Mouse (Mus musculus) CH12.LX (cell line): ENCODE results near the gene Kif6. TPM values are rescaled to one million over a fixed set of nuclear protein-coding genes. Genes with fewer than 3 reads are reported as not detected.

Experiments used
- DNase-seq: peaks from one replicate; pipeline ENCODE4 v3.0.0-alpha.2; 2013; ENCODE audit errors: extremely low read depth
- H3K27ac ChIP-seq: 2 replicates; pipeline ENCODE4 v1.5.1; 2012; ENCODE audit warnings: low read depth, mild to moderate bottlenecking, control low read depth, moderate library complexity; ENCODE audit not compliant: insufficient read depth
- H3K27me3 ChIP-seq: replicated peaks from 2 replicates; pipeline ENCODE3; 2012; ENCODE audit warnings: inconsistent platforms
- H3K36me3 ChIP-seq, 2 experiments: replicated peaks in 1 of 2; 2 replicates each; pipeline versions ENCODE3 to v1.6.1; 2012; ENCODE audit warnings: inconsistent platforms in 1 of 2, low read length in 1 of 2, mild to moderate bottlenecking in 1 of 2, mixed read lengths in 1 of 2, moderate library complexity in 1 of 2; ENCODE audit not compliant: control insufficient read depth in 1 of 2, insufficient read depth in 1 of 2
- H3K4me1 ChIP-seq, 2 experiments: 2 replicates each; pipeline ENCODE4 v1.6.1; 2012; ENCODE audit warnings: inconsistent platforms in 1 of 2, moderate library complexity in 1 of 2; ENCODE audit not compliant: insufficient read depth in 2 of 2, control insufficient read depth in 1 of 2
- H3K4me2 ChIP-seq: 2 replicates; pipeline ENCODE4 v1.6.1; 2012; ENCODE audit warnings: low read depth, mild to moderate bottlenecking, control low read depth; ENCODE audit not compliant: poor library complexity, insufficient read depth, severe bottlenecking
- H3K4me3 ChIP-seq, 3 experiments: fragments of 150-350 bp in 1 of 3; sonication (generic) in 1 of 3; replicated peaks in 1 of 3; 2 replicates each; pipeline versions ENCODE3 to v1.5.1; 2011 to 2012; ENCODE audit warnings: low read depth in 2 of 3, low read length in 2 of 3, mild to moderate bottlenecking in 2 of 3, moderate library complexity in 2 of 3, control low read depth in 1 of 3, improper control_type of control experiment in 1 of 3, inconsistent platforms in 1 of 3, mixed read lengths in 1 of 3; ENCODE audit not compliant: poor library complexity in 1 of 3
- H3K79me2 ChIP-seq: replicated peaks from 2 replicates; pipeline ENCODE4 v1.6.1; 2012; ENCODE audit warnings: mild to moderate bottlenecking, moderate library complexity; ENCODE audit not compliant: control insufficient read depth, poor library complexity, insufficient read depth, severe bottlenecking; ENCODE audit errors: extremely low read depth
- H3K9ac ChIP-seq: 2 replicates; pipeline ENCODE4 v1.6.1; 2012; ENCODE audit warnings: low read depth, mild to moderate bottlenecking, control low read depth, moderate library complexity; ENCODE audit not compliant: insufficient read depth
- H3K9me3 ChIP-seq: replicated peaks from 2 replicates; pipeline ENCODE3; 2012; ENCODE audit warnings: low read length, inconsistent platforms, mixed read lengths
- BHLHE40 ChIP-seq: IDR thresholded peaks from 2 replicates; pipeline ENCODE4 v1.6.1; 2011; ENCODE audit warnings: mild to moderate bottlenecking, low read depth, low read length, improper control_type of control experiment
- CHD2 ChIP-seq: IDR thresholded peaks from 2 replicates; pipeline ENCODE4 v1.6.1; 2011; ENCODE audit warnings: low read length, improper control_type of control experiment
- ELF1 ChIP-seq: IDR thresholded peaks from 2 replicates; pipeline ENCODE4 v1.6.1; 2014; ENCODE audit warnings: low read depth, mild to moderate bottlenecking, inconsistent platforms, low read length, improper control_type of control experiment
- EP300 ChIP-seq: IDR thresholded peaks from 2 replicates; pipeline ENCODE4 v1.6.1; 2011; ENCODE audit warnings: low read length, improper control_type of control experiment
- GABPA ChIP-seq: IDR thresholded peaks from 2 replicates; pipeline ENCODE4 v1.6.1; 2012; ENCODE audit warnings: low read depth, low read length, improper control_type of control experiment, inconsistent platforms; ENCODE audit not compliant: insufficient replicate concordance
- HCFC1 ChIP-seq: IDR thresholded peaks from 2 replicates; pipeline ENCODE4 v1.6.1; 2012; ENCODE audit warnings: low read depth, mild to moderate bottlenecking, inconsistent platforms, low read length, improper control_type of control experiment
- JUN ChIP-seq: IDR thresholded peaks from 2 replicates; pipeline ENCODE4 v1.6.1; 2011; ENCODE audit warnings: low read depth, mild to moderate bottlenecking, low read length, improper control_type of control experiment, moderate library complexity; ENCODE audit not compliant: insufficient read depth
- JUND ChIP-seq: conservative IDR thresholded peaks from 2 replicates; pipeline ENCODE4 v1.6.1; 2011; ENCODE audit warnings: low read depth, low read length, improper control_type of control experiment
- MAFK ChIP-seq: IDR thresholded peaks from 2 replicates; pipeline ENCODE4 v1.6.1; 2011; ENCODE audit warnings: low read length, improper control_type of control experiment; ENCODE audit not compliant: insufficient replicate concordance
- MEF2A ChIP-seq: IDR thresholded peaks from 2 replicates; pipeline ENCODE4 v1.6.1; 2014; ENCODE audit warnings: low read depth, mild to moderate bottlenecking, inconsistent platforms, low read length, improper control_type of control experiment, borderline replicate concordance
- MXI1 ChIP-seq: IDR thresholded peaks from 2 replicates; pipeline ENCODE4 v1.6.1; 2011; ENCODE audit warnings: mild to moderate bottlenecking, low read depth, low read length, improper control_type of control experiment
- NELFE ChIP-seq: IDR thresholded peaks from 2 replicates; pipeline ENCODE4 v1.6.1; 2011; ENCODE audit warnings: low read depth, low read length, improper control_type of control experiment
- NRF1 ChIP-seq: IDR thresholded peaks from 2 replicates; pipeline ENCODE4 v1.6.1; 2014; ENCODE audit warnings: low read depth, mild to moderate bottlenecking, inconsistent platforms, low read length, improper control_type of control experiment, moderate library complexity
- PAX5 ChIP-seq: IDR thresholded peaks from 2 replicates; pipeline ENCODE4 v1.6.1; 2012; ENCODE audit warnings: low read length, inconsistent platforms, mixed read lengths
- POLR2A ChIP-seq: IDR thresholded peaks from 2 replicates; pipeline ENCODE4 v1.6.1; 2011; ENCODE audit warnings: low read depth, mild to moderate bottlenecking, improper control_type of control experiment, low read length
- RAD21 ChIP-seq: IDR thresholded peaks from 2 replicates; pipeline ENCODE4 v1.6.1; 2011; ENCODE audit warnings: low read depth, mild to moderate bottlenecking, low read length, improper control_type of control experiment, moderate library complexity
- SIN3A ChIP-seq: IDR thresholded peaks from 2 replicates; pipeline ENCODE4 v1.6.1; 2012; ENCODE audit warnings: low read length, improper control_type of control experiment, inconsistent platforms
- SMC3 ChIP-seq: IDR thresholded peaks from 2 replicates; pipeline ENCODE4 v1.6.1; 2011; ENCODE audit warnings: low read depth, low read length, improper control_type of control experiment
- TBP ChIP-seq: conservative IDR thresholded peaks from 2 replicates; pipeline ENCODE4 v1.6.1; 2011; ENCODE audit warnings: low read depth, low read length, improper control_type of control experiment
- USF1 ChIP-seq: IDR thresholded peaks from 2 replicates; pipeline ENCODE4 v1.6.1; 2014; ENCODE audit warnings: low read depth, mild to moderate bottlenecking, inconsistent platforms, low read length, improper control_type of control experiment
- ZC3H11A ChIP-seq: IDR thresholded peaks from 2 replicates; pipeline ENCODE4 v1.6.1; 2012; ENCODE audit warnings: low read depth, mild to moderate bottlenecking, inconsistent platforms, low read length, improper control_type of control experiment
- ZKSCAN1 ChIP-seq: IDR thresholded peaks from 2 replicates; pipeline ENCODE4 v1.6.1; 2012; ENCODE audit warnings: low read depth, inconsistent platforms, low read length, improper control_type of control experiment, borderline replicate concordance
- ZMIZ1 ChIP-seq: IDR thresholded peaks from 2 replicates; pipeline ENCODE4 v1.6.1; 2012; ENCODE audit warnings: low read depth, mild to moderate bottlenecking, inconsistent platforms, low read length, improper control_type of control experiment
- ZNF384 ChIP-seq: IDR thresholded peaks from 2 replicates; pipeline ENCODE4 v1.6.1; 2012; ENCODE audit warnings: low read depth, low read length, improper control_type of control experiment, inconsistent platforms
- dilution Hi-C: fragments of 300-500 bp; cut with MboI; formaldehyde crosslinking; loops from 2 replicates; pipeline ENCODE4 v1.14.3; 2020; ENCODE audit warnings: low sequenced_read_pairs; ENCODE audit not compliant: extremely low pct_unique_long_range_greater_than_20kb, extremely low pct_ligation_motif_present
- in situ Hi-C: fragments of 300-500 bp; cut with MboI; formaldehyde crosslinking; loops from 3 replicates; pipeline ENCODE4 v1.14.3; 2019; ENCODE audit warnings: low sequenced_read_pairs, low pct_ligation_motif_present, low pct_unique_long_range_greater_than_20kb, mixed read lengths
- polyA plus RNA-seq: library from polyadenylated mRNA; unstranded; fragments of >175 nt; gene quantifications from 2 replicates; pipeline ENCODE4 v1.2.1, GENCODE M21; 2012; ENCODE audit warnings: low read depth; ENCODE audit not compliant: insufficient read length
- total RNA-seq, 2 experiments: library from RNA; depleted of rRNA; stranded (reverse); fragments of 300-350 nt in 1 of 2; fragments of >200 nt in 1 of 2; gene quantifications; 2 replicates each; pipeline ENCODE4 v1.2.3; 2012 to 2014

The Kif6 gene
- total and polyA plus RNA-seq, 3 experiments: not detected

GRCm38 (mm10) chr17:49691455-49691805 is 76.5 kb downstream of the Kif6 start:
- Histone ChIP-seq H3K36me3 (no peaks in the 10 kb centered on the region), H3K79me2 (no peaks in the 10 kb centered on the region), H3K9ac (no peak overlapping the region), H3K9me3 (no peaks in the 10 kb centered on the region), H3K4me1 (no peaks in the 10 kb centered on the region), H3K4me3 (no peak overlapping the region), H3K4me2 (no peak overlapping the region), H3K27me3 (peaks cover 34% of the 10 kb centered on the region), H3K27ac (no peak overlapping the region)
- no peak for TF ChIP-seq ZMIZ1
- in situ Hi-C loops: no loop called here
- DNase-seq: no peak
- dilution Hi-C loops: no loop called here

GRCm38 (mm10) chr17:49693206-49693605 is 78.3 kb downstream of the Kif6 start:
- H3K9me3 ChIP-seq: no peaks in the 10 kb centered on the region

GRCm38 (mm10) chr17:49697220-49697619 is 82.3 kb downstream of the Kif6 start:
- H3K9me3 ChIP-seq: no peaks in the 10 kb centered on the region
- H3K4me3 ChIP-seq: no peak overlapping the region
- H3K79me2 ChIP-seq: no peaks in the 10 kb centered on the region
- no peak overlapping the region for H3K27ac ChIP-seq
- TF ChIP-seq CHD2 (no peak), ZNF384 (no peak), EP300 (no peak), ELF1 (no peak), TBP (no peak), GABPA (no peak), ZC3H11A (no peak), SIN3A (no peak), HCFC1 (no peak), ZMIZ1 (no peak), JUND (no peak), PAX5 (no peak), MXI1 (no peak), MAFK (no peak), NELFE (no peak), SMC3 (no peak), RAD21 (no peak), POLR2A (no peak), BHLHE40 (no peak), USF1 (no peak)
- peaks cover 48% of the 10 kb centered on the region for H3K27me3 ChIP-seq
- in situ Hi-C loops (no loop called here), dilution Hi-C loops (no loop called here)
- H3K4me1 ChIP-seq: no peaks in the 10 kb centered on the region
- no peak overlapping the region for H3K4me2 ChIP-seq
- no peaks in the 10 kb centered on the region for H3K36me3 ChIP-seq
- no peak overlapping the region for H3K9ac ChIP-seq
- DNase-seq: no peak

More at GRCm38 (mm10) chr17:49693206-49693605, 78.3 kb downstream of the Kif6 start:
- Histone ChIP-seq H3K4me3 (no peak overlapping the region), H3K79me2 (no peaks in the 10 kb centered on the region), H3K36me3 (no peaks in the 10 kb centered on the region), H3K27ac (no peak overlapping the region), H3K9ac (no peak overlapping the region), H3K4me1 (no peaks in the 10 kb centered on the region), H3K4me2 (no peak overlapping the region), H3K27me3 (peaks cover 42% of the 10 kb centered on the region)
- in situ Hi-C loops: no loop called here
- dilution Hi-C loops: no loop called here
- DNase-seq: no peak
- TF ChIP-seq JUN (no peak), ZC3H11A (no peak), NRF1 (no peak), MEF2A (no peak), BHLHE40 (no peak), ZKSCAN1 (no peak), EP300 (no peak)
